Mouse (Mus musculus): ENCODE measurements around the gene Cbx7. TPM values are rescaled to one million over a fixed set of nuclear protein-coding genes. Genes with fewer than 3 reads are reported as not detected.
"Not testable (repeated sequence)": the region's sequence is repeated elsewhere in the genome, so short reads cannot be mapped to it uniquely, and the experiment has no call there.

Gene Cbx7
- total RNA-seq, 2 experiments from 2014 or later = 12.1 to 21.0 TPM

DNA sequence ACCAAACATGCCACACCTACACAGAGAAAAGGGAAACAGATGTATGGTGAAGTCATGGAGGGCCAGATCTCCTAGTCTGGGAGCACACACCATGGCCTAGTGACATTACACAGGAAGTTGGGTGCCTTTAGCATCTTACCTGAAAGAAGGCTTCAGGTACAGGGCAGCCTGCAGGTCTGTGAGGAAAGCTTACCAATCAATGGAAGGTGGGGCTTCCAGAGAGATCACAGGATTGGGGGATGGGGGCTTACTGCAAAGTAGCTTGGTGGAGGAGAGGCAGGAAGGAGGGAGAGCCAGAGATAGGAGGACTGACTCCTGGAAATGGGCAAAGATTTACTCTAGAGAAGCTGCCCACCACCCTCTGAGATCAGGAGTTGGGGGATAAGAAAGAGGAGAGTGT, 67.0 kb downstream of the Cbx7 start:
- ATAC-seq (replicated peaks; ENCODE audit: low FRiP score, poor library complexity, severe bottlenecking) = no peak

DNA sequence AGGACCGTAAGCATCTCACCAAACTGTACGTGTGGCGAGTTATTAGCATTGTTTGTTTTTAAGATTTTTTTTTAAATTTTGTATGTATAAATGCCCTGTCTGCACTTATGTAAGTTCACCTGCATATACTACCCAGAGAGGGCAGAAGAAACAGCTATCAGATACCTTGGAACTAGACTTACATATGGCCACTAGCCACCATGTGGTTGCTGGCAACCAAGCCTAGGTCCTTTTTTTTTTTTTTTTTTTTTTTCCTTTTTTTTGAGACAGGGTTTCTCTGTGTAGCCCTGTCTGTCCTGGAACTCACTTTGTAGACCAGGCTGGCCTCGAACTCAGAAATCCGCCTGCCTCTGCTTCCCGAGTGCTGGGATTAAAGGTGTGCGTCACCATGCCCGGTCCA, 67.8 kb downstream of the Cbx7 start:
- not testable (repeated sequence) for ATAC-seq (replicated peaks; ENCODE audit: low FRiP score, poor library complexity, severe bottlenecking)

DNA sequence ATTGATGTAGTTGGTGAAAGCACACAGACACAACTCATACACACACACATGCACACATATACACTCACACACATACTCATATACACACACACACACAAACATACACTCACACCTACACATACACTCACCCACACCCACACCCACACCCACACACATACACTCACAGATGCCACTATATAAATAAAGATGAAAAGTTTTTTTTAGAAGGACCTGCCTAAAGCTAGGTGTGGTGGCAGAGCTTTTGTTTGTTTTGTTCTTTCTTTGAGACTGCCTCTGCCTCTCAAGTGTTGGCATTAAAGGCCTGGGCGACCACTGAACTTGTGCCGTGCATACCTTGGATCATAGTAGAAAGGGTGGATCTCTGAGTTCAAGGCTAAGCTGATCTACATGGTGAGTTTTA, 69.5 kb downstream of the Cbx7 start:
- ATAC-seq (replicated peaks; ENCODE audit: low FRiP score, poor library complexity, severe bottlenecking) = no peak

DNA sequence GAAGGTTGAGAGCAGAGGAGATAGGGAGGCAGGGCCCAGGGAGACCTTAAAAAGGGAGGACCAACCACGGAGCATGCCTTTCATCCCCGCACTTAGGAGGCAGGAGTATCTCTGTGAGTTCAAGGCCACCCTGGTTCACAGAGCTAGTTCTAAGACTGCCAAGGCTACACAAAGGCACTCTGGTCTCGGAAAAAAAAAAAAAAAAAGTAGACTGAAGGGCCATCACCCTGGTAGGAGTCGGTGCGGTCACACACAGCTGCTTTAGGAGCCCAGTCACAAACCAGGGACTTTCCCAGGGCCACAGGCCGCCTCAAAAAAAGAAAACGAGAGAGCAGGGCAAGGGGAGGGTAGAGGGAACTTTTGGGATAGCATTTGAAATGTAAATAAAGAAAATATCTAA, 70.2 kb downstream of the Cbx7 start:
- ATAC-seq (replicated peaks; ENCODE audit: low FRiP score, poor library complexity, severe bottlenecking) = no peak

DNA sequence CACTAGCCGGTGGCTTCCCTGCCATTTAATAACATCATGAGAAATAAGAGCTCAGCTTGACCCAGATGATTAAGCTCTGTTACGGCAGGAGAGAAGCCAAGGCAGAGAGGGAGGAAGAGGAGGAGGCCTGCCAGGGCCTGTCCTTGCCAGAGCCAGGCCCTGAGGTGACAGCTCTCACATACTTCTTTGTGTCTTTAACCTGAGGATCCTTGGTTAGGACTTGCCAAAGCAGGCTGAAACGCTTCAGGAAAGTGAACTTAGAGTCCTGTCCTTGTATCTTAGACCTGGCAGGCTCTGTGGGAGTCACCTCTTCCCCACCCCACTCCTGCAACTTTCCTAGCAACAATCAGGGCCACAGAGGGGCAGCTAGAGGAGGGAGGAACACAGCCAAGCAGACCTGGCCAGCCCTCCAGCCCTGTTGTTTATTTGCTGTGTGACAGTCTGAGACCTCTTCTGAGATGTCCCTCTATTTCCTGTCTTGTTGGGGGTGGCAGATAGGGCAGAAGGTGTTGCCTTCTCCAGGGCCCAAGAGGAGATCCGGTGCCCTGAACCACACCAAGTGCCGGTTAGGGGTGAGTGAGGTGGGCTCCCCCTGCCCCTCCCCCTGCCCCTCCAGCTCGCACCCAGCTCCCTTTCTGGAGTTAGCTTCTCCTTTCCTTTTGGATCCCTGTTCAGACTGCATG, 71.0 kb downstream of the Cbx7 start:
- no peak for ATAC-seq (replicated peaks; ENCODE audit: low FRiP score, poor library complexity, severe bottlenecking)

DNA sequence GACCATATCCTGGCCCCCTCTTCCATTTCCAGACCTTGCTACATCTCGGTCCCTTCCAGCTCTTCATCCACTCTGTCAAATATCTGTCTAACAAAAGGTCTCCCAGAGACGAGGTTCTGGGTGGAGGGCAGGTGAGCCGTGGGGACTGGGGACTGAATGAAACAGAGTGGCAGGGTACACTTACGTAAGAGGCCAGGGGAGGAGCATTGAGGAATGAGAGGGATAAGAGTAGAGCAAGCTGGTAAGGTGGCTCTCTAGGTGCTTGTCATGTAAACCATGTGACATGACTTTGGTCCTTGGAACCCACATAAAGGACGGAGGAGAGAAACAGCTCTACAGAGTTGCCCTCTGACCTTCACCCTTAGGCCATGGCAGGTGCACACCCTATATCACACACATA, 71.9 kb downstream of the Cbx7 start:
- no peak for ATAC-seq (replicated peaks; ENCODE audit: low FRiP score, poor library complexity, severe bottlenecking)

DNA sequence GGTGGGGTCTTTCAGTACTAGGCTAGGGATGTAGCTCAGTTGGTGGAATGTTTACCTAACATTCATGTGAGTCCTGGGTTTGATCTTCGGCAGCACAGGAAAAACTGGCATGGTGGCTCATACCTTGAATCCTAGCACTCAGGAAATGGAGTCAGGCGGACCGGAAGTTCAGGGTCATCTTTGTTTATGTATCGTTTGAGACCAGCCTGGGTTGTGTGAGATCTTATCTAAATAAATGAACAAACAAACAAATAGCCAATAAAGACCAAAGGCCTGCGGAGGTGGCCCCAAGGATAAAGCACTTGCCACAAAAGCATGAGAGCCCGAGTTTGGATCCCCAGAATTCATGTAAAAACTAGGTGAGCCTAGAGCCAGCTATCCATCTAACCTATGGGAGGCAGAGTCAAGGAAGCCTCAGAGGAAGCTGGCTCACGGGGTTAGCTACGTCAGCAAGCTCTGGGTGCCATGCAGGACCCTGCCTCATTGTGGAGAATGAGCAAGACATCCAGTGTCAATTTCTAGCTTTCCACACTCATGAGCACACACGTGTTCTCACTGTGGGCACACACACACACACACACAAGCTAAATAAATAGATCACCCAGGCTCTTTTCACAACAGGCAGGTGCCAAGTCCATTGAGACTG, 74.7 kb downstream of the Cbx7 start:
- ATAC-seq (replicated peaks; ENCODE audit: low FRiP score, poor library complexity, severe bottlenecking) = no peak

DNA sequence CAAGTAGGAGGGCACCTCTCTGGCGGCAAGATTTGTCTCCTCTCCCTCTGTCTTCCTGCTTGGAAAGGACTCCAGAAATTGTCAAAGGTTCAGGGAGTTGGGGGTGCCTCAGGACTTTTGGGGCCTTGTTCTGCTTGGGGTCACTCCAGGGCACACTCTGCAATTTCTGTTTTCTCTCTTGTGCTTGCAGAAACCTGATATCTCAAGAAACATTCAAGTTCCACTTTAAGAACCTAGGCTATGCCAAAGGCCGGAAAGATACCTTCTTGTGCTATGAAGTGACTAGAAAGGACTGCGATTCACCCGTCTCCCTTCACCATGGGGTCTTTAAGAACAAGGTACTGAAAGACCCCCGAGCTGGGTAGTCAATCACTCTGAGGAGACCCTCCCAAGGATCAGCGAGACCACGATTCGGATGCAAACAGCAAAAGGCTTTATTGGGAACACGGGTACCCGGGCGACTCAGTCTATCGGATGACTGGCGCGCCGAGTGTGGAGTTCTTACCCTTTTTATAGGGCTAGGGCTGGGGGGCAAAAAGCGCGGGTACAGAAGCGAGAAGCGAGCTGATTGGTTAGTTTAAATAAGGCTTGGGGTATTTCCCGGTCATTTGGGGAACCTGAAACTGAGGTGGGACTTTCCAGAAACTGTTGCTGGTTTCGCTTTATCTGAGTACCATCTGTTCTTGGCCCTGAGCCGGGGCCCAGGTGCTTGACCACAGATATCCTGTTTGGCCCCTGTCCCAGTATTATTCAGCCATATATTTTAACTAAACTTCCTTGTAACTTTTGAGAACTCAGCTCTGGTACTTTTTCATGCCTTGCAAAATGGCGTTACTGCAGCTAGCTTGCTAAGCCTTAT, 75.5 kb downstream of the Cbx7 start:
- peak; percentile 5; the same call in 1 of the 2 replicates for ATAC-seq (replicated peaks; ENCODE audit: low FRiP score, poor library complexity, severe bottlenecking)

DNA sequence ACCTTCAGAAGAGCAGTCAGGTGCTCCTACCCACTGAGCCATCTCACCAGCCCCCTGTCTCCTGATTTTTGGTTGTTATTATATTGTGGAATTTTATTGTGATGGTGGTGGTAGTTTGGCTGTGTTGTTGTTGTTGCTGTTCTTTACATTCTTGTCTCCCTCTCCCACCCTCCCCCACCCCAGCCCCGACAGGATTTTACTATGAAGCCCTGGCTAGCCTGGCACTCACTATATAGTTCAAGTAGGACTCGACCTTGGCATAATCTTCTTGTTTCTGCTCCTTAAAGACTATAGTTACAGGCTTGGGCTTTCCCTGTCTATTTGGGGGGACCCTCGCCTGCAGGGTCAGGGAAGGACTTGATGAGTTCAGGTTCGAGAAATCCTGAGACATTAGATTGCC, 76.6 kb downstream of the Cbx7 start:
- ATAC-seq (replicated peaks; ENCODE audit: low FRiP score, poor library complexity, severe bottlenecking) = no peak

DNA sequence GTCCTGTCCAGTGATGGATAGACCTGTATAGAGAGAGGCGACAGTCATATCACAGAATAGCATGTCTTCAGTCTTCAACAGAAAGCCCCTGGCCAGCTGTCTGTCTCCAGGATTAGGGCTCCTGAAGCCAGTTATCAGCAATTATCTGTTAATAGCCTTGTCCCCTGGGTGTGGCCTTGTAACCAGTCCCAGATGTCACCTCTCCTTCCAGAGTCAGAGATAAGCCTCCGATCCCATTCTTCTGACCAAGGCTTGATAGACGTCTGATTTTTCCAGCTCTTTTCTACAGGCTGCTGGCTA, 77.1 kb downstream of the Cbx7 start:
- ATAC-seq (replicated peaks; ENCODE audit: low FRiP score, poor library complexity, severe bottlenecking) = peak; percentile 52

DNA sequence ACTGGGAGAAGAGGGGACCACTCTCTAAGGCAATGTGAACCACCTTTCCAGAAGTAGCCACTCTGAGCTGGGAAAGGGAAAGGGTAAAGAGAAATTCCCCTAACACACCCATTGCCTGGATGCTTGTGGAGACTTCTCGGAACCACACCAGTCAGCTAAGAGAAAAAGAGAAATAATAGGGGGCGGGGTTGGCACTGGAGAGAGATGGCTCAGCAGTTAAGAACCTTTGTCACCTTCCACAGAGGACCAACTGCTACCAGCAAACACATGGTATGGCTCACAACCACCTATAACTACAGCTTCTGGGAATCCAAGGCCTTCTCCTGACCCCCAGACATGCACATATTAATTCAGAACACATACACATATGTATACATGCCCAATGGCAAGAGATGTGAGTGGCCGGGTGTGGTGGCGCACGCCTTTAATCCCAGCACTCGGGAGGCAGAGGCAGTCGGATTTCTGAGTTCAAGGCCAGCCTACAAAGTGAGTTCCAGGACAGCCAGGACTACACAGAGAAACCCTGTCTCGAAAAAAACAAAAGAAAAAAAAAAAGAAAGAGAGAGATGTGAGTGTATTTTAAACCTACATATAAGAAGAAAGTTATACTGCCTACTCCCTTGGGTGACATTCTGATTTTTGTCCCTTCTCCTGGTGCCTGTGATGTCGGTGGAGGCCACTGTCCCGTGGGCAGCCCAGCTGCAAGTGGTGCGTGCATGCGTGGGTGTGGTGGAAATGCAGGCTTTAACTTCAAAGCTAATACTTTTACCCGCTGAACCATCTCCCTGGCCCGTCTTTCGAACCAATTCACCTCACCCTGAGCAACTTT, 77.7 kb downstream of the Cbx7 start:
- peak; percentile 12; the same call in 1 of the 2 replicates for ATAC-seq (replicated peaks; ENCODE audit: low FRiP score, poor library complexity, severe bottlenecking)

DNA sequence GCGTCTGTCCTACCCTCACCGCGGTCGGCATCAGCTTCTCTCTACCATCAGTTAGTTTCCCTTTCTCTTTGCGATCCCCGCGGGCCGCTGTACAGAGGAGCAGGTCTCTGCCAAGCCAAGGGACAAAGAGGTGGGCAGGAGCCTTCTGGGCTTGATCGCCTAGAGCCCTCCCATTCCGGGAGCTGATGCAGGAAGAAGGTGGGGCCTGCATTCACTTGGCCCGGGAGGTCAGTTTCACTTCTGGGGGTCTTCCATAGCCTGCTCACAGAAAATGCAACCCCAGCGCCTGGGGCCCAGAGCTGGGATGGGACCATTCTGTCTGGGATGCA, 78.7 kb downstream of the Cbx7 start:
- peak; percentile 74 for ATAC-seq (replicated peaks; ENCODE audit: low FRiP score, poor library complexity, severe bottlenecking)

DNA sequence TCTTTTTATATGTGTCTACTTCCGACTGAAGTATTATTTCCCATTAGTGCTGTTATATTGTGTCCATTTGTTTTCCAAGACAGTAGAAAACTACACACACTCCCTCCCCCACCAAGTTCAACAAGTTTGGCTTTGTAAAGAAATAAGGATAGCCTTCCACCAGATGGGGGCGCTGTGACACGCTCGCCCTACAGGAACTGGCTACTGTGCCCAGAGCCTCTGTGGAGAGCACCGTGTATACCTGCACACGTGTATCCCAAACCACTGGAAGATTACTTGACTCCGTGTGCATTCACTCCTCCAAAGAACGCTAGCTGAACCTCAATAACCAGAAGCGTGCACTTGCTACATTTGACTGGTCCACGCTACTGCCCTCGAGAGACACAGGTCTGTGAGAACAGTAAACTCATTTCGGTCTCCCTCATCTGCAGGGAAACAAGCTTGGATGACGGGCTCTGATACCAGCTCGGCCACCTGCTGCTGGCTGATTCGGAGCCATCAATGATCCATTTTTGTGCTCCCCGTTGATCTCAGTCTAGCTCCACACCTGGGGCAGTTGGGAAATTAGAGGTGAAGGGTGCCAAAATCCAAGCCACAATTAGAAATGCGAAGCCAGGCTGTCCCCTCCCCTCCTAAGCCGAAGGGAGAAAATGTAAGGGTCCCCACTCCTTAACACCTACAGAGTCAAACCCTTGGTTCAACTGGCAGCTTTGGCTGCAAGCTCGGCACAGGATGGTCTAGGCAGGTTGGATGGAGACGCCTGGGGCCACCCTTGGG, 79.3 kb downstream of the Cbx7 start, which contains the start of gene Apobec3:
TSS of gene Apobec3 (plus strand) at position 224 of the 777 bp plus-strand sequence.
- ATAC-seq (replicated peaks; ENCODE audit: low FRiP score, poor library complexity, severe bottlenecking) = peak; percentile 58

DNA sequence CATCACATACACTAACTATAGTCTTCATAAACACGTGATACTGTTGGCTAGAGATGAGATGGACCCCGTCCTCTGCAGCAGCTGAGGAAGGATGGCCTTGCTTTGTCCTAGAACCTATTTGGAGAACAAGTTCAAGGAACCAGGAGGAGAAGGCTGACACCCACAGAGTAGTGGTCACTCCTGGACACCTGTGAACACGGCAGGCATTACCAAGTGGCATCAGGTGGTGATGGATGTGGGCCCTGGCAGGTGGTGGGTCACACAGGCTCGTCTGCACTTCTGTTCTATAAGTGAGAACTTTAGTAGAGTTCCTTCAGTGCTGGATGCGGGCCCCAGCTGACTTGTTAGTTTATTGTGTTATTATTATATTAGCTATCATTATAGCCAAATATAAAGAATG, 86.1 kb downstream of the Cbx7 start:
- ATAC-seq (replicated peaks; ENCODE audit: low FRiP score, poor library complexity, severe bottlenecking) = no peak

DNA sequence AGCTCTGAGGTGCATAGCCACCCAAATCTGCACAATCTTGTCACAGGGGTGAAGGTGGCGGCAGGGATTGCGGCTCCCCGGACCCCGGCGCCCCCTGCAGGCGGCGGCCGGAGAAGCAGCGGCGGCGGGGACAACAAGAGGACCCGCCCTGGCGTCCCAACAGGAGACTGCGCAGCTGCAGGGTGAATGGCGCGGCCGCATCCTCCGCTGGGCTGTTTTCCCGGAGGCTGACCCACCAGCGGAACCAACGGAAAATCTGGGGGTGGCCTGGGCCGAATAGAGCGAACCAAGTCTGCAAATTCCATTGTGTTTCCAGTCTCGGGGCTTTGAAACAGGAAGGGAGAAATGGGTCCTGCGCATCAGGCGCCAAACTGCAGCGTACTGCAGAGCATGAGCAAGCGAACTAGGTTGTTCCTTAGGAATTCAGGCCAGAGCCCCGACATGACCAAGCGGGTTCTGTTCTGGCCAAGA, 87.5 kb downstream of the Cbx7 start:
- ATAC-seq (replicated peaks; ENCODE audit: low FRiP score, poor library complexity, severe bottlenecking) = peak; percentile 93

DNA sequence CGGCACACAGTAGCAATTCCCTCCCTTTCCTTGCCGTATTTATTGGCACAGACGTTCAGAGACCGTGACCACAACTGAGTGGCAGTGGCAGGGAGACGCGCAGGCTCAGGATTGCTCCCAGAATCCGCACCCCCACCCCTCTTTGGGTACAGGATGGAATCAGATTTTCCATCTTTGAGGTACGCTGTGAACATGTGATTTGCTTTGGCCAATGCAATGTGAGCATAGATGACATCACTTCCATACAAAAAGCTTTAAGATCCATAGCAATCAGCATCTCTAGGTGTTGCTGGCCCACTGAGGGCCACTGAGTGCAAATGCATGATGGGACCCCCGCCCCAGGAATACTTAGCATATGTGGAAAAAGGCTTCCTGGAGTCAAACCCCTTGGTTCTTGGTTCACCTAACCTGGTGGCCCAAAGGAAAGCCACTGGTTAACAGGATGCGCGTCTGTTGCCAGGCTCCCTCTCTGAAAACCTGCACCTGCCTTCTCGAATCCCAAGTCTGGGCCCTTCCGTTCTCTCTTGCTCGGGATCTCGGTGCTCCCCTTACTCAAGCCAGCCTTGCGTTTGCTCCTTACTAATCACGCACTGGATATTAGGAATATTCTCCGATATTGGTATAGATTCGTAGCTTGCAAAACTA, 88.2 kb downstream of the Cbx7 start:
- no peak for ATAC-seq (replicated peaks; ENCODE audit: low FRiP score, poor library complexity, severe bottlenecking)

DNA sequence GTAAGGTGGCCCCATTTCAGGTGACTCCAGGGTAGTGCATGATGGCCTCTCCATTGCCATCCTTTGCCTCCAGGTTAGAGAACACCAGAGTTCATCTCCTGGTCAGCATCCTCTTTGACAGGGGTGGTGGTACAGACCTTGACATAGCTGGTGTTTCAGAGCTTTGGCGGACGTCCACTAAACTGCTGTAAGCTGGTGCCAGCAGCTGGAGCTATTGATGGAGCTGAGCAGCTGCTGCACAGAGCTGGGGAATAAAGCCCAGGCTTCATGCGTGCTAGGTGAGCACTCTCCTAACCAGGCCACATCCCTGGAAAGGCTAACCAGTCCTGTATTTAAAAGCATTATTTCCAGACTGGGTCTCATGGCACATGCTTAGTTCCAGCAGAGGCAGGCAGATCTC, 90.4 kb downstream of the Cbx7 start:
- no peak for ATAC-seq (replicated peaks; ENCODE audit: low FRiP score, poor library complexity, severe bottlenecking)

DNA sequence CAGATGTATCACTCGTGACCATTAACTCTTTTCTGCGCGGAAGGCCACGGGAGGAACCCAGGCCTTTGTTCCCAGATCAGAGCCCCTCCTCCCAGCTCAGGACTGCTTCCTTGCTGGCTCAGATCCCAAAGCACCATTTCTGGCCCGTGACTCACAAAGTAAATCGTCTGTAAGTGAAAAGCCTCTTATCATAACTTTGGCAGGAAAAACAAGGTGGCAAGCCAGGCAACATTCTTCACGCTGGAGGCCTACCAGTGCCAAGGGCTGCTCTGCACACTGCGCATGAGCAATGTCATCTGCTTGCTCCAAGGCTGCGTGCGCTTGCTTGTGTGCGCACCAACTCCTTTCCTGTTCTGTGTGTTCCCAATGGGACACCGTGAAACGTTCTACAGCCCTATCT, 91.6 kb downstream of the Cbx7 start:
- ATAC-seq (replicated peaks; ENCODE audit: low FRiP score, poor library complexity, severe bottlenecking) = no peak

DNA sequence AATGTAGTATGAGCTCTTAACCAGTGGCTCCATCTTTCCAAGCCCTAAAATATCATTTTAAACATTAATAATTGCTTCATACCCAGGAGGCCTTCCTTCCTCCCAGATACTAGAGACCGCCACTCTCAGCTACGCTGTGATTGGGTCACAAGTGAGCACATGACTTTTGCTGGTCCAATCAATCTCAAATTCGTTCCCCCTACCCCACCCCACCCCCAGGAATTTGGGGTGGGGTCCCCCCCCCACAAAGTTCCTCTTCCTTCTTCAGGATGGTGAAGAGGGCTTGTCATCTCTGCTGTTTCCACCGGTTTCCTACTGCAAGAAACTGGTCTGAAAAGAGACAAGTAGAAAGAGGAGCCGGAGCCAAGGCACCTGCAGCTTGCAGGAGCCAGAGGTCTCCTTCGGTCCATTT, 92.2 kb downstream of the Cbx7 start:
- ATAC-seq (replicated peaks; ENCODE audit: low FRiP score, poor library complexity, severe bottlenecking) = no peak

All from erythroid progenitor cell, adult 5-6 weeks (primary cell).